Mouse (Mus musculus) left cerebral cortex, postnatal 4 days (tissue): ENCODE results near the gene Plekhg3. TPM values are rescaled to one million over a fixed set of nuclear protein-coding genes. Genes with fewer than 3 reads are reported as not detected.

ENCODE experiments used
- DNase-seq: peaks from one replicate; pipeline ENCODE4 v3.0.0-alpha.2; 2022
- intact Hi-C: fragments of 180-260 bp; cut with DNase I; formaldehyde crosslinking; loops from one replicate; pipeline ENCODE4 v1.15.1; 2025
- total RNA-seq, 2 experiments: library from RNA; stranded (reverse); gene quantifications; 2 replicates each; pipeline ENCODE4 v1.2.3; 2021

Plekhg3 gene
- total RNA-seq, 2 experiments from 2014 or later, result 3.0 to 3.3 TPM

DNA sequence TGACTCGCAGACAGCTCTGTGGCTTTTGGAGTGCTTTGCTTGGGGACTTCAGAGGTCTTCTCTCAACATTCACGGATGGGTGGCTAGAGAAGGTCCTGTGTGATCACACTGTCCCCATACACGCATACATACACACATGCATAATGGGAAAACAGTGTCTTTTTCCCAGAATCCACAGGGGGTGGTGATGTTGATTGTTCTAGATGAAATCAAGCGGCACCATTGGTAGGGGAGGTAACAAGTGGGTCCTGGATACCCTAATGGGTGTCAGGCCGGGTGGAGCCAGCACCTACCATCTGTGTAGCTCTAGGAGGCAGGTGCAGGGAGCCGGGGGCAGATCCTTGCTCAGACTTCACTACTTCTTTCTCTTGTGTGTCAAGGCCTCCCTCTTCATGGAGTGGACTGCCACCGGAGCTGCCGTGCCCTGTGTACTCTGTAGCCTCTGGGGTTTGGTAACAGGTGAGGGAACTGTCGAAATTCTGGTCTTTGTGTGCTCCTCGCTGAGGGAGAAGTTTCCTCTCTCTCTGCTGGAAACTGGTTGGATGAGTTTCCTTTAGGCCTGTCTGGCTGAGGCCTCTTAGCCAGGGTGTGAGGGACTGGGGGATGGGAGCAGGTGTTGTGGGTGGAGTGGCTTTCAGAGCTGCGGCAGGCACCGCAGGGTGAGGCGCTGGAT, 16.9 kb downstream of the Plekhg3 start:
- no peak for DNase-seq
- intact Hi-C loops, result no loop called here

GRCm38 (mm10) chr12:76548082-76548423, 17.4 kb downstream of the Plekhg3 start:
- DNase-seq, result no peak
- intact Hi-C loops, result no loop called here

DNA sequence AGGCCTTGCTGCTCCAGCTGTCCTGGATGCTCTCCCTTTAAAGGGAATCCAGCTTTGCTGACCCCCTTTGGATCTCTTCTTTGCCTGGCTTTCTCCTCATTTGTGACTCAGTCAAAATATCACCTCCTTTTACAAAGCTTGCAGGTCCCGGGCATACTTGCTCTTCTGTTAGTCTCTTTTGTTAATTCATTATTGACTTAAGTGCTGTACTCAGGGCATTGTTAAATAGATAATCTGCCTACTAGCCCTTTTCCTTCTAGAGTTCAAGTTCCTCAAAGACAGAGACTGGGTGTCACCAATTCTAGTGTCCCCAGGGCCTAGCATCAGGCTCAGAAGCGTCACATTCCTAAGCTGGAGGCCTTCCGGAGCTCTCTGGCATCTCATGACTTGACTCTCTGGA, 18.5 kb downstream of the Plekhg3 start:
- DNase-seq, result no peak
- intact Hi-C loops, result no loop called here

- DNase-seq, result no peak
- intact Hi-C loops, result no loop called here
Observed at GRCm38 (mm10) chr12:76552321-76552720, 21.6 kb downstream of the Plekhg3 start.

DNA sequence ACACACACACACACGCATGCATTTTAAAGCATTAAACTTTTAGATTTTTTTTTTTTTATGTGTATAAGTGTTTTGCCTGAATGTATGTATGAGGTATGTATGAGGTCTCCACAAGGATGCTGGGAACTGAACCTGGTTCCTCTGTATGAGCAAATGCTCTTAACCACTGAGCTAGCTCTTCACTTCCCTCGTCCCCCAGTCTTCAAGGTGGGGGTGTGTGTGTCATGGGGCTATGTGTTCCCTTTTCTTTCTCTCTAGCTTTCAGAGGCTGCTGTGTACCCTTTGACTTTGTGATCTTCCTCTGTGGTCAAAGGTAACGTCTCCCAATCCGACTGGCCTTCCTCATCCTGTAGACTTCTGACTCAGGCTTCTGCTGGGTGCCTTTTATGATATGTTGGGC, 22.3 kb downstream of the Plekhg3 start:
- intact Hi-C loops, result no loop called here
- DNase-seq, result no peak

DNA sequence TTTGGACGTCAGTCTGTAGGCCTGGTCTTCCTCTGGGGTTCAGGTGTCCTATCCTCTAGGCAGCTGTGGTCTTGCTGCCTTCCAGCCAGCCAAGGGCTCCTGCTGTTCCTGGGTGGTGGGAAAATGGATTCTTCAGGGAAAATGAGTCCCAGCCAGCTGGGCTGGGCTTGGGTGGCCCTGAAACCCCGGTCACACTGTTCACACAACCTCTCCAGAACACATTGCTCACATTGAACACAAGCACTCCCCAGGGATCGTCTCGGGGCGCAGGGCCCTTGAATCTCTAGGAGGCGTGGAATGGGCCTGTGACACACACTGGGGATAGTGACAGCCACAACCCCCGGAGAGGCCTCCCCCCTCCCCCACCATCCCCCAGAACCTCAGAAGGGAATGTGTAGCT, 23.2 kb downstream of the Plekhg3 start:
- DNase-seq, result no peak

GRCm38 (mm10) chr12:76554392-76554791, 23.7 kb downstream of the Plekhg3 start:
- intact Hi-C loops, result no loop called here
- no peak for DNase-seq

More for the DNA sequence above, 23.2 kb downstream of the Plekhg3 start:
- intact Hi-C loops, result no loop called here

DNA sequence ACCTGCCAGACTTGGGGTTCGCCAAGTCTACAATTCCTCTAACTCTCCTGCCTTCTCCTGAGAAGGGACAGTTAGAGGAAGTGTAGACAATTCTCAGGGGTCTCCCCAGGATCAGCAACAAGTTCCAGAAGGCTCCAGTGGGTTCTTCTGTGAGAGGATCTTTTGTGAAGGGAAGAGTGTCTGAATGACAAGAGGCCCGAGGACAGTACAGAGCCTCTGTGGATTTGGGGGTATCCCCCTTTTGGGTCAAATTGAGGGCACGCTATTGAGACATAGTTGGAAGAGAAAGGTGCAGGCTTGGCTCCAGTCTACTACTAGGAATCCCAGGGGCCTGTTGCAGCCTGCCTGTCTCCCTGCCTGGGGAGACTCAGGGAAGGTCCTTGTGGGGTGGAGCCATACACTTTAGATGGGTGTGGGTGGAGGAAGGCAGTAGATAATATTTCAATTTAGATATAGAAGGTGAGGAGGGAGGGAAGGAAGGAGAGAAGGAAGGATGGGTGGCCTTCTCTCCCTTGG, 24.2 kb downstream of the Plekhg3 start:
- intact Hi-C loops, result no loop called here
- no peak for DNase-seq

DNA sequence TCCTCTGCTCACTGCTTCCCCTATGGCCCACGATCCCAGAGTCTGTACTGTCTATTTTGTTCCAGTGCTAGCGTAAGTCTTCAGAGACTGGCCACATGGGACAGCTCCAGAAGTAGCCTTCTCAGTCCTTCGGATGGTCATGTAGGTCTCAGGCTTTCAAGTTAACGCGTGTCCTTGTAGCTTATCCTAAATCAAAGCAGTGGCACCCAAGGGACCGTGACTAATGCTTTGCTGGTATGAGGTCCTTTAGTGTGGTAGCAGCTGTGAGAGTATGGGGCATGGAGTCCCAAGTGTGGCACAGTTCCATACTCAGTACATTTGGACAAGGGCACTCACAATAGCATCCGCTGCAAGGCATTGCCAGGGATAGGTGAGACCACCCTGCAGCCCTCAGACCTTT, 25.5 kb downstream of the Plekhg3 start:
- DNase-seq, result no peak
- intact Hi-C loops, result no loop called here

DNA sequence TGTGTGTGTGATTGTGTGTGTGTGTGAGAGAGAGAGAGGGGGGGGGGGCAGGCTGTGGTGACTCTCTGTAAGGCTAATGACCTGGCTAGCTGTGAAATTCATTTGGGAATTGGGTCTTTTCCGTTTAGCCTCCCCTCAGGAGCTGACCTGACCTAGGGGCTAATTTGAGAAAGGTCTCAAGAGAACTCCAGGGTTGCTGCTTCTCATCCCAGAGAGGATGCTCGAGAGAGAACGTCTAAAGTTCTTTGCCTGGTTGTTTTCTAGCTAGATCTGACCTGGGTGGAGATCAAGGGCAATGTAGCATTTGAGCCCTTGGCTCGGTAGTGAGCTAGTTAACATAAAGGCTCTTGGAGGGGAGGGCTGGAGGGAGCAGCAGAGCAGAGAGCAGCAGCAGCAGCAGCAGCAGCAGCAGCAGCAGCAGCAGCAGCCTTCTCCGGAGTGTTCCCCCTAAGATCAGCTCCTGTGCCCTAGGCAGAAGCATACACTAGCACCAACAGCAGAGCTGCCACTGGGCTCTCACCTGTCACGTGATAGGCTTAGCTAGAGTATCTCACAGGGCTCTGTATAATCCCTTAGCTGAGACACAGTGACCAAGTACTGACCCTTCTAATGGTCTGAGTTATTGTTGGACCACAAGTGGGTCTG, 26.2 kb downstream of the Plekhg3 start:
- DNase-seq, result no peak
- intact Hi-C loops, result no loop called here

GRCm38 (mm10) chr12:76558206-76558605, 27.5 kb downstream of the Plekhg3 start:
- DNase-seq, result no peak
- intact Hi-C loops, result no loop called here

DNA sequence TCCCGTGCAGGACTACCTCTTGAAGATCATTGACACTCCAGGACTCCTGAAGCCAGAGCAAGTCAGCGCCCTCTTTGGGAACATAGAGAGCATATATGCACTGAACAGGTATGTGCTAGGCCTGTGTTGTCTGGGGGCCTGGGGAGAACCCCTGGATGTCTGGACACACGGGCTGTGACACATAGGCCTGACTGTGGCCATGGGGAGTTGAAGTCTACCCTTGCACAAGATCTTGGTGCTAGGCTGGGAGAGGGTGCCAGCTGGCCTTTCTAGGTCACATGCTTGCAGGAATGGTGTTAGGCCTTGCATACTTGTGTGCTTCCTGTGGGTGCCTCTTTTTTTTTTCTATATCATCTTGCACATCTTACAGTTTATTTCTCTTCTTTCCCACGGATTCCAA, 31.5 kb downstream of the Plekhg3 start:
- no peak for DNase-seq
- intact Hi-C loops, result no loop called here

GRCm38 (mm10) chr12:76566284-76566683, 35.6 kb downstream of the Plekhg3 start:
- intact Hi-C loops, result no loop called here
- no peak for DNase-seq

DNA sequence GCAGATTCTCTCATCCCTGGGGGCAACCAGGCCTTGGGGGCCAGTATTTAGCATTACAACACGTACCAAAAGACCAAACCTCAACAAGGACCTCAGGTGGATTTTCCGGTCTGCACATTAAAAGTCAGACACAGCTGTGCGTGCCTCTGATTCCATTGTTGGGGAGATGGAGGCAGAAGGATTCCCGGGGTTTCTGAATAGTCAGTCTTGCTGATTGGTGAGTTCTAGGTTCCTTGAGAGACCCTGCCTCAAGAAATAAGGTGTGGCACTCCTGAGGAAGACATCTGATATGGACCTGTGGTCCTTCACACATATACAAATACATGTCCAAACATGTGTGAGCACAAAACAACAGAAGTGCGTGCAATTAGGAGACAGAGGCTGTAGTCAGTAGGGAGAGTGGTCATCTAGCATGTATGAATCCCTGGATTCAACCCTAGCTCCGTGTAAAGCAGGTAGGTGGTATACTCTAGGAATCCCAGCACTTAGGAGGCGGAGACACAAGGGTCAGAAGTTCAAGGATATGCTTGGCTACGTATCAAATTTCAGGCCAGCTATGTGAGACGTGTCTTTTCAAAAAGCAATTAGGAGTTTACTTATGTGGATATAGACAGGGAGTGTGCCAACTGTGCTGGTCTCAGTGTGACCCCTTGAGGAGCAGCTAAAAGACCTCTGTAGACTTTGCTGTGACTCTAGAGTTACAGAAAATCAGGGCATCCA, 39.7 kb downstream of the Plekhg3 start:
- DNase-seq, result no peak
- intact Hi-C loops, result no loop called here

GRCm38 (mm10) chr12:76571266-76571665, 40.6 kb downstream of the Plekhg3 start:
- no peak for DNase-seq
- intact Hi-C loops, result no loop called here

GRCm38 (mm10) chr12:76572261-76573251, 41.9 kb downstream of the Plekhg3 start:
- intact Hi-C loops, result no loop called here
- DNase-seq, result peak; percentile 48

DNA sequence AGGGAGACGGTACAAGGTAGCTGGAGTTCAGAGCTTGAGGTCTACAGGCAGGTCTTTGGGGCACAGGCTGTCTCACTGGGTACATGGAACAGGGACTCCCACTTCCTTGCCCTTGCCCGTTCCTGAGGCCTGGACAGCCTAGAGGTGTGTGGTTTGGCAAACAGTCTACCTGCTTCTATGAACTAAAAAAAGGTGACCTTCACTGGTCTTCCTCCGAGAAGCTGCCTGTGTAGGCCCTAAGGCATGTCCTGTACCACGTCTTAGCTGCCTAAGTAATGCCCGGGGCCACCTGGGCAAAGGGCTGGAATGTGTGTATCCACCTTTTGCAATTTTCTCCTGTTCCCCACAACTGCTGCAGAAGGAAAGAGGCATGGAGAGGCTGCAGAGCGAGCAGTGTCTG, 42.7 kb downstream of the Plekhg3 start:
- no peak for DNase-seq
- intact Hi-C loops, result no loop called here

GRCm38 (mm10) chr12:76574815-76575214, 44.1 kb downstream of the Plekhg3 start:
- intact Hi-C loops, result no loop called here
- DNase-seq, result peak; percentile 50

- no peak for DNase-seq
- intact Hi-C loops, result no loop called here
Observed at GRCm38 (mm10) chr12:76576061-76576460, 45.4 kb downstream of the Plekhg3 start.

DNA sequence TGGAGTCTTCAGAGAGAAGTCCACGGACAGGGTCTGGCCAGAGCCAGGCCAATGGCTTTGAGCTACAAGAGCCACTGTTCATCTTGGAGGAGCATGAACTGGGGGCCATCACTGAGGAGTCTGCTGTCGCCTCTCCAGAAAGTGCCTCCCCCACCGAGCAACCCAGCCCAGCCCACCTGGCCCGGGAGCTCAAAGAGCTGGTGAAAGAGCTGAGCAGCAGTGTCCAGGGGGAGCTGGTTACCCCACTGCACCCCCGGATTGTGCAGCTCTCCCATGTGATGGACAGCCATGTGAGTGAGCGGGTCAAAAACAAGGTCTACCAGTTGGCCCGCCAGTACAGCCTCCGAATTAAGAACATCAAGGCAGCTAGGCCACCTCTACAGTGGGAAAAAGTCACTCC, 46.1 kb downstream of the Plekhg3 start:
- intact Hi-C loops, result no loop called here
- no peak for DNase-seq

DNA sequence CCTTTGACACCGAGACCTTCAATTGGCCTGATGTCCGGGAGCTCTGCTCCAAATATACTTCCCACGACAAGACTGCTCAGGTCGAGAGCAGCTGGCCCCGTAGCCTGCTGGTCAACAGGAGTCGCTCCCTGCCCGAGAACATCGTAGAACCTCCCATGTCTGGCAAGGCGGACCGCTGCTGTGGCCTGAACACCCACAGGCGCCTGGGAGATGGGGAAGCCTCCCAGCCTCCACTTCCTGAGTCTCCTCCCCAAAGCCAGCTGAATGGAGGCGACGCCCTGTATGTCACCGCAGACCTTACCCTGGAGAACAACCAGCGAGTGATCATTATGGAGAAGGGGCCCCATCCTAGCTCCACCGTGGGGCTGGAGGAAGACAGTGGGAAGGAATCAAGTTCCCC, 47.2 kb downstream of the Plekhg3 start:
- intact Hi-C loops, result no loop called here

More for the DNA sequence above, 47.2 kb downstream of the Plekhg3 start:
- no peak for DNase-seq
